Mouse (Mus musculus) liver, embryonic 15.5 days (tissue): Measurements from ENCODE around the gene Tubgcp6. TPM values are rescaled to one million over a fixed set of nuclear protein-coding genes. Genes with fewer than 3 reads are reported as not detected.
A peak's percentile ranks its signal among the peaks of the same experiment; 100 is the strongest.

Experiments used
- ATAC-seq: fragments of 200-750 bp; cut with Nextera tagmentation; 2 replicates; pipeline ENCODE4 v1.8.0; 2017; ENCODE audit warnings: moderate number of reproducible peaks, mild to moderate bottlenecking, moderate library complexity; ENCODE audit not compliant: insufficient read depth
- H3K27ac ChIP-seq: fragments of 300-500 bp; sonication (generic); replicated peaks from 2 replicates; pipeline ENCODE4 v1.5.1; 2015; ENCODE audit warnings: mild to moderate bottlenecking, inconsistent platforms
- H3K27me3 ChIP-seq: fragments of 300-500 bp; sonication (generic); 2 replicates; pipeline ENCODE4 v1.6.1; 2015; ENCODE audit warnings: mild to moderate bottlenecking, inconsistent platforms
- H3K36me3 ChIP-seq: fragments of 300-500 bp; sonication (generic); replicated peaks from 2 replicates; pipeline ENCODE4 v1.6.1; 2015; ENCODE audit warnings: moderate library complexity, mild to moderate bottlenecking, inconsistent platforms
- H3K4me1 ChIP-seq: fragments of 300-500 bp; sonication (generic); replicated peaks from 2 replicates; pipeline ENCODE4 v1.6.1; 2015; ENCODE audit warnings: inconsistent platforms
- H3K4me2 ChIP-seq: fragments of 300-500 bp; sonication (generic); 2 replicates; pipeline ENCODE4 v1.6.1; 2015; ENCODE audit warnings: moderate library complexity, mild to moderate bottlenecking, inconsistent platforms
- H3K4me3 ChIP-seq: fragments of 300-500 bp; sonication (generic); replicated peaks from 2 replicates; pipeline ENCODE4 v1.5.1; 2015; ENCODE audit warnings: mild to moderate bottlenecking, inconsistent platforms
- H3K9ac ChIP-seq: fragments of 300-500 bp; sonication (generic); 2 replicates; pipeline ENCODE4 v1.6.1; 2015; ENCODE audit warnings: moderate library complexity, mild to moderate bottlenecking, inconsistent platforms
- H3K9me3 ChIP-seq: fragments of 300-500 bp; sonication (generic); replicated peaks from 2 replicates; pipeline ENCODE4 v1.6.1; 2016; ENCODE audit warnings: inconsistent platforms
- WGBS: fragments of 180-500 bp; shearing (Covaris S2); methylation state at CpG from one replicate; pipeline ENCODE4 v1.1.7; 2015; ENCODE audit warnings: mixed read lengths; ENCODE audit not compliant: insufficient replicate concordance; 5-methylcytosine and 5-hydroxymethylcytosine counted together
- polyA plus RNA-seq: library from polyadenylated mRNA; unstranded; fragments of >200 nt; fragmentation: Nextera tagmentation; extraction: Ambion mirVana; gene quantifications from 2 replicates; pipeline ENCODE4 v1.2.1, GENCODE M21; 2015

Tubgcp6 gene
- polyA plus RNA-seq, 1 experiment from 2014 or later, result 6.0 TPM

DNA sequence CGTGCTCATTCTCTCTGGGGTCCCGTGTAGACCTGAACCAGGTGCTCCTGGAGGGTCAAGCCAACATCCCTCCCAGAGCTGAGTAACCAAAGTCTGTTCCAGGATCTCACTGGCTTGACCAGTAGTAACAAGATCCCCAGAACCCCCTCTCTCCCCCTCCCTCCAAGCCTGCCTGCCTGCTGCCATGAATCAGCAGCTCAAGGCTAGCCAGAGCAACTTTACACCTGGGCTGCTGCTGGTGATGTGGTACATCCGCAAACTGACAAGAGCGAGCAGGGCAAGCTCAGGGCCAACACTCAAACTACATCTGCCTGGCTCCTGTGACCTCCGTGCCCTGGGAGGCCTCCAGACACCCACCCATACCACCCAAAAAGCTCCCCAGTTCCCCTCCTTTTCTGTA, 18.5 kb upstream of the Tubgcp6 start:
- ATAC-seq, result no peak
- Histone ChIP-seq H3K9ac (no peak overlapping the region), H3K36me3 (no peaks in the 10 kb centered on the region), H3K9me3 (no peaks in the 10 kb centered on the region), H3K4me1 (peaks cover 7% of the 10 kb centered on the region; the same call in 1 of the 2 replicates), H3K27me3 (peaks cover 98% of the 10 kb centered on the region), H3K27ac (no peak overlapping the region), H3K4me2 (no peak overlapping the region), H3K4me3 (no peak overlapping the region)
- 27% methylated on average over 5 of the region's 5 CpGs for WGBS

DNA sequence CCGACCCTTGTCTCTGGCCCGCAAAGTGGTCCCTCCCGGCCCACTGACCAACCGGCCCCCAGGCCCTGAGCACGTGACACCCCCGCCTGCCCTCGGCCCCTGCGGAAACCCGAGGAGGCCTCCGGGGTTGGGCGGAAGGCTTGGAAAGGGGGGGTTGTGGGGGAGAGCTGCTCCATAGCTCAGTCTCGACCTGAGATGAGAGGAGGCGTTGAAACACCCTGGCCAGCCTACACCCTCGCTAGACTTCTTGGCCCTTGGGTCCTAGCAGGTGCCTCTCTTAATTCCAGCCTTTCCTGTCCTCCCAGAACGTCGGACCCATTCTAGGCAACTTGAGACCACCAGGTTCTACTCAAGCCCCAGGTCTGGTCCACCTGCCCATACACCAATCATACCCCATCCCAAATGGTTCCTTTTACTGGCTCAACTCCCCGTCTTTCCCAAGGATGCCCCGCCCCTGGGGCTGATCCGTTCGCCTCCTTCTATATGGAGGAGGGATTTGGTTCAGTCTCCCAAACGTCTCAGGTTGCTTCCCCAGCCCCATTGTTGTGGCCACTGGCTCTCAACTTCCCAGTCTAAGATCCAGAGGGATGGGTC, 17.8 kb upstream of the Tubgcp6 start, which contains the start of gene Mapk12:
Gene Mapk12, minus strand, starts transcription at position 45 of the 594 bp plus-strand sequence.
- Histone ChIP-seq H3K36me3 (no peaks in the 10 kb centered on the region), H3K4me3 (peak within 1 kb of the TSS; percentile 37), H3K27ac (no peak within 1 kb of the TSS), H3K9ac (no peak within 1 kb of the TSS), H3K9me3 (no peaks in the 10 kb centered on the region), H3K4me1 (peaks cover 5% of the 10 kb centered on the region; the same call in 1 of the 2 replicates), H3K27me3 (peaks cover 98% of the 10 kb centered on the region), H3K4me2 (peak within 1 kb of the TSS; percentile 57)
- 1% methylated on average over 21 of the region's 21 CpGs for WGBS
- 0 out of 2 replicates have a peak, but pooled peaks have one; percentile 9 for ATAC-seq

DNA sequence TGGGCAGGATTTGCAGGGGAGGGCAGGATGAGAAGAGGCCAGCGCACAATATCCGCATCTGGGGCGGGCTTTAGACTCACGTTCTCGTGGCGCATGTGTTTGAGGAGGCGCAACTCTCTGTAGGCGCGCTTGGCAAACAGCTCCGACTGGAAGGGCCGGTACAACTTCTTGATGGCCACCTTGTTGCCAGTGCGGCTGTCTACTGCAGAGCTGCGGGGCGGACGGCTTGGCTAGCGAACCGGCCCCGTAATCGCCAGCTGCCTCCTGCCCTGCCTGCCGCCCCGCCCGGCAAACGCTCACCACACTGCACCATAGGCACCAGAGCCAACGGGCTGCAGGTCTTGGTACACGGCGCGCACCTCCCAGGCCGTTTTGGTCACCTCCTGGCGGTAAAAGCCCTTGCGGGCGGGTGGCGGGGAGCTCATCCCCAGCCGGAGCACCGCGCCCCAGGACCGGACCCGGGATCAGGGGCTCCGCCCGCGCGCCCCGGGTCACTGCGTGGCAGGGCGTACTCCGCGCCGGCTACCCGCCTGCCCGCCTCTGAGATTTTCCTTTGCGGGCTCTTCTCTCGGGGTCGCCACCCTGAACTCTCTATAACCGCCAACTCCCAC, 17.2 kb upstream of the Tubgcp6 start:
- H3K9ac ChIP-seq, result no peak overlapping the region
- H3K27ac ChIP-seq, result no peak overlapping the region
- peak overlapping the region; percentile 37 for H3K4me3 ChIP-seq
- peaks cover 98% of the 10 kb centered on the region for H3K27me3 ChIP-seq
- H3K4me2 ChIP-seq, result peak overlapping the region; percentile 57
- H3K4me1 ChIP-seq, result peaks cover 5% of the 10 kb centered on the region; the same call in 1 of the 2 replicates
- peak; percentile 28; the same call in 1 of the 2 replicates for ATAC-seq
- WGBS, result 1% methylated on average over 53 of the region's 53 CpGs
- no peaks in the 10 kb centered on the region for H3K9me3 ChIP-seq
- H3K36me3 ChIP-seq, result no peaks in the 10 kb centered on the region

DNA sequence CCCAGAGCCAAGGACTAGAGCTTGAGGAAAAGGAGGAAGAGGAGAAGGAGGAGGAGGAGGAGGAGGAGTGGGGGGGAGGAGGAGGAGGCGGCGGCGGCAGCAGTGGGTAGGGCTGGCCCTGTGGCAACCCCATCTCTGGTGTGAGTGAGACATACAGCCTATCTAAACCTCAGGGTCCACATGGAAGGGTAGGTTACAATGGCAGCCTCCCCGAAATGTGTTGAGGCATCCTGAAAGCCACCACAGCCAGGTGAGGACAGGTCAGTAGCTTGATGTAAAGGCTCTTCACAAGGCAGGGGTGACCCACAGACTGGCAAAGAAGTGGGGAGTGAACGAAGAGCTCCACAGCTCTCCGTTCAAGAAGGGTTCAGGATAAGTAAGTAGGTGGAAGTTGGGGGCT, 15.6 kb upstream of the Tubgcp6 start:
- no peak overlapping the region for H3K27ac ChIP-seq
- no peak for ATAC-seq
- H3K4me2 ChIP-seq, result no peak overlapping the region
- H3K9me3 ChIP-seq, result no peaks in the 10 kb centered on the region
- WGBS, result 75% methylated on average over 6 of the region's 6 CpGs
- H3K4me3 ChIP-seq, result no peak overlapping the region
- peaks cover 5% of the 10 kb centered on the region; the same call in 1 of the 2 replicates for H3K4me1 ChIP-seq
- H3K27me3 ChIP-seq, result peaks cover 90% of the 10 kb centered on the region
- no peaks in the 10 kb centered on the region for H3K36me3 ChIP-seq
- no peak overlapping the region for H3K9ac ChIP-seq

DNA sequence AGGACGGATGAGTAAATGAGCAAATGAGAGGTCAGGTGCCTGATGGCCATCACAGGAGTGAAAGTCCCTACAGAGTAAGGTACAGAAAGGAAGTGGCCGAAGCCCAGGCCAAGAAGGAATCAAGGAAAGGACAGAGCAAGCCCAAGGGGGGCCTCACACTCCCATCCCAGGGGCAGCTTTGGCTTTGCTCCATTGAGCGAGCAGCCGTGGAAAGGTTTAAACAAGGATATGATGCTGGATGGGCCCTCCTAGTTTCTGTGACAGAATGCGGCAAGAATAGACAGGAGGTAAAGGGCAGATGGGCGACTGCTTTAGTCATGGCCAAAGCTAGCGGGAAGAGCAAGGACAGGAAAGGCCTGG, 15.1 kb upstream of the Tubgcp6 start:
- WGBS, result 62% methylated on average over 7 of the region's 7 CpGs
- Histone ChIP-seq H3K4me3 (no peak overlapping the region), H3K4me1 (peaks cover 5% of the 10 kb centered on the region; the same call in 1 of the 2 replicates), H3K27me3 (peaks cover 89% of the 10 kb centered on the region), H3K4me2 (no peak overlapping the region), H3K27ac (no peak overlapping the region), H3K36me3 (no peaks in the 10 kb centered on the region), H3K9me3 (no peaks in the 10 kb centered on the region), H3K9ac (no peak overlapping the region)
- no peak for ATAC-seq

DNA sequence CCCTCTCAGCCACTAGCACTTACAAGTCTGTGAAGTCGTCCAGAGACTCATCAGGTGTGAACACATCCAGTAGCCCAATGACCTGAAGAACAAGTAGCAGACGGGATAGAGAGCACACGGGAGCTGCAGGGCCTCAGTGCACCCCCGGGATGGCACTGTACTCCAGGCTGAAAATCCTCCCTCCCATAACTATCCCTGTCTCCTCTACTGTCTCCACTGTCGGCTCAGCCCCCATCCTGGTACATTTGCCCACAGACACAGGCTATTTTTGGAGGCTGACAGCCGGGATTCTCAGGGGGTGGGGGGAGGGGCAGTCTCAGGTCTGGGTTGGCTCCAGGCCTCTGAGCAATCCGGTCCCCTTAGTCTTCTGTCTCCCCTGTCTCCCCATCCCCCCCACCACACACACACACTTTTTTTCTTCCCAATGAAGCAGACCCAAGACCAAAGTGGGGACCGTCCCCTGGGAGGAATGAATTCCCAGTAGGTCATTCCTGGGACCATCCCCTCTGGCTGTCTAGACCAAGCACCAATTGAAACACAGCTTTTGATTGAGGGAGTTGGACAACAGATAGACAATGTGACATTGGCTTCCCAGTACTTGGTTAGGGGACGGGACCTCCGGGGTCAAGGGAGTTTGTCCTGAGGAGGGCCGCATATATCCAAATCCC, 14.6 kb upstream of the Tubgcp6 start:
- Histone ChIP-seq H3K4me2 (no peak overlapping the region), H3K9me3 (no peaks in the 10 kb centered on the region), H3K27ac (no peak overlapping the region), H3K4me1 (peaks cover 5% of the 10 kb centered on the region; the same call in 1 of the 2 replicates), H3K4me3 (no peak overlapping the region), H3K27me3 (peaks cover 89% of the 10 kb centered on the region), H3K36me3 (no peaks in the 10 kb centered on the region), H3K9ac (no peak overlapping the region)
- WGBS, result 59% methylated on average over 11 of the region's 11 CpGs
- no peak for ATAC-seq

DNA sequence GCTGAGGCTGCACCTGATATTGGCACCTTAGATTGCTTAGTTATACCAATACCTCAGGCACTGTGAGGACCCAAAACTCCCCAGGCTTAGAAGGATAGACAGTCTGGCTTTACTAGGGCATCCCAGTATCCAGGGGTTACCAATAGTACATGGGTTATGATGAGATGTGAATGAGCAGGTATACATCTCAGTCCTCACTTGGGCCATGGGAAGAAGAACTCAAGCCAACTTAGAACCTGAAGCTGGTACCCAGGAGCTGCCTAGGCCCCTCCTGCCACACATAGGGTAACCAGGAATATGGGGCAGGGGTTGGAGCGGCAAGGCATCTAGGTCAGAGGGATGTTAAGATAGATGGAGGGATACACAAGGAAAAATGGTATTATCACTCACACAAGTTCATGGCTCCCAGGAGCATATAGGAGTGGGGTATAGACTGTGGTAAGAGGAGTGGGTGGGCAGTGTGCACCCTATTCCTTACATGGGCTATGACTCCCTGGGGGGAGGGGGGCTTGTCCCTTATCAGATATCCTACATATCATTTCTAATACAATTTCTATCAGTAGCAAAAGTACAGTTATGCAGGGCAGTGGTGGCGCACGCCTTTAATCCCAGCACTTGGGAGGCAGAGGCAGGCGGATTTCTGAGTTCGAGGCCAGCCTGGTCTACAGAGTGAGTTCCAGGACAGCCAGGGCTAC, 13.7 kb upstream of the Tubgcp6 start:
- H3K4me3 ChIP-seq, result no peak overlapping the region
- H3K27ac ChIP-seq, result no peak overlapping the region
- H3K27me3 ChIP-seq, result peaks cover 84% of the 10 kb centered on the region
- H3K9me3 ChIP-seq, result no peaks in the 10 kb centered on the region
- ATAC-seq, result no peak
- no peaks in the 10 kb centered on the region for H3K36me3 ChIP-seq
- H3K9ac ChIP-seq, result no peak overlapping the region
- H3K4me2 ChIP-seq, result no peak overlapping the region
- H3K4me1 ChIP-seq, result peaks cover 5% of the 10 kb centered on the region; the same call in 1 of the 2 replicates
- WGBS, result 67% methylated on average over 5 of the region's 5 CpGs

DNA sequence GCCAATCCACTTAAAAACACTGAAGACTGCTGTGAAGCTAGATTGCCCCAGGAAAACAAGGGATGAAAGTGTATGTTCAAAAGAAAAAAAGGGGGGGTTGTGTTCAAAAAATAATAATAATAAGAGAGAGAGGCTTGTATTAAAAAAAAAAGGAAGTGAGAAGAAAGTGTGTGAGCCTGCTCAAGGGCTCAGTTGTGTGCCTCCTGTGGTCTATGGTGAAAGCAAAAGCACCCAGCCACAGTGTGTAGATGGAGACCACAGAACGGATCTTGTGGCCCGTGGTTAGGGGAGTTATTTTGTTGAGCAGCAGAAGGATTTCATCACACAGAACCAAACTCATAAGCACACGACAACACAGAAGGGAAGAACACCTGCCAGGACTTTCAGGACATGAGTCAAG, 8.4 kb upstream of the Tubgcp6 start:
- Histone ChIP-seq H3K27me3 (peaks cover 51% of the 10 kb centered on the region), H3K4me2 (no peak overlapping the region), H3K4me3 (no peak overlapping the region), H3K9me3 (no peaks in the 10 kb centered on the region), H3K27ac (no peak overlapping the region), H3K4me1 (peaks cover 17% of the 10 kb centered on the region), H3K36me3 (no peaks in the 10 kb centered on the region), H3K9ac (no peak overlapping the region)
- ATAC-seq, result no peak
- WGBS, result 22% methylated on average over 3 of the region's 3 CpGs

DNA sequence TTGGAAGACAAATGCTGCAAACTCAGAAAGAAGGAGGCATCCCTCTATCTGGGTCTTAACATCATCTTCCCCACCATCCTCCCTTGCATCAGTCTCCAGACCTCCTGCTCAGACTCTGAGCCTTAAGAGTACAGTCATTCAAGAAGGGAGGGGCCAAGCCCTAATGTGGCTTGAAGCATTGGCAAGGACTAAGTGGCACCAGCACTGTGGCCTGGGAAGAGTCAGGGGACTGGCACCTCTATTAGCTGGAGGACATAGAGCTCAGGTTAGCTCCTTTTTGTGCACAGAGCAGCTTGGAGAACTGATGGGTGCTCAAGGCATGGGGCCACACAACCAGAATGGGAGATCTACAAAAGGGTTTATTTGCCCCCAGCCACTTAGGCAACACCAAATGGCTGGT, 7.3 kb upstream of the Tubgcp6 start:
- no peak overlapping the region for H3K27ac ChIP-seq
- no peak overlapping the region for H3K4me3 ChIP-seq
- peaks cover 5% of the 10 kb centered on the region; the same call in 1 of the 2 replicates for H3K36me3 ChIP-seq
- H3K4me2 ChIP-seq, result no peak overlapping the region
- no peak for ATAC-seq
- peaks cover 40% of the 10 kb centered on the region for H3K27me3 ChIP-seq
- H3K9me3 ChIP-seq, result no peaks in the 10 kb centered on the region
- no peak overlapping the region for H3K9ac ChIP-seq
- H3K4me1 ChIP-seq, result peaks cover 17% of the 10 kb centered on the region

DNA sequence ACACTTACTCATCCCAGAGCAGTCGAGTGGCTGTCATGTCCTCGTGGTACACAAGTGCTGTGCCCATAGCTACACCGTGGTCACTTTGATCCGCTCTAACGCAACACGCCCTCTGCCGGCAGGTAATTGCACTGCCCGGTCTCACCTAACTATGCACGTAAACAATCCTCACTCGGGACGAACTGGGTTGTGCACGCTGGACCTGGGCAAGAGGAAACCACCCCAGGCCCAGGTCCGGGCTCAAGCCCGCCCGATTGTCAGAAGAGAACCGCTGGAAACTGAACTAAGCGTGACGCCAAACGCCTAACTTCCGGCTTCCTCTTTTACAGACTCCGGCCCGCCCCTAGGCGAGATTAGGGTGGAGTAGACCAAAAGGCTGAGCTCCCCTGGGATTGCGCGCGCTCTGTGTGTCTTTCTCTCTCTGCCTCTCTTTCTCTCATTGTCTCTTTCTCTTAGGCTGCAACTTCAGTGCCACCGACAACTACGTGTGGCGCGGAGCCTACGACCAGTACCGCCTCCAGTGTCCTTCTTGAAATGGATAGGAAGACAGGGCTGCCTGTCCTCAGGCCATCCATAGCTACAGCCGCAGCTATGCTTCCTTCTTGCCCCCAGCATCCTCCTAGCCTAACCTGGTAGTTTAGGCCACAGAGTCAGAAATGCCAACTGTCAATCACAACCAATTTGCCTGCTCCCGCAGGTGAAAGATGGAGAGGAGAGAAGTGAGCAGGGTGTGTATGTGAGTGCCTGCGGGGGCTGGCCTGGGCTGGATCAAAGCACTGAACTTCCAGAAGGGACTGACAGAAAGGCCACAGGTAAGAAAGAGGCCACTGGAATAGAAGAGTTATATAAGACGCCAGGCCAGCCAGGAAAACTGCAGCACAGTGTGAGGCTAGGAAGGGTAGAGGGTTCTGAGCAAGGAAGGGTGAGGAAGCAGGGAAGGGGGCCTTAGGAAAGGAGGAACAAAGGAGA, 5.8 kb upstream of the Tubgcp6 start, which contains the start of gene Hdac10:
Gene Hdac10, minus strand, starts transcription at position 319 of the 969 bp plus-strand sequence.
- peak; percentile 84 for ATAC-seq

More for the DNA sequence above, 5.8 kb upstream of the Tubgcp6 start, which contains the start of gene Hdac10:
- Histone ChIP-seq H3K9me3 (no peaks in the 10 kb centered on the region), H3K9ac (peak within 1 kb of the TSS; percentile 69), H3K4me3 (peak within 1 kb of the TSS; percentile 74), H3K4me1 (peaks cover 21% of the 10 kb centered on the region), H3K36me3 (peaks cover 5% of the 10 kb centered on the region; the same call in 1 of the 2 replicates), H3K27ac (peak within 1 kb of the TSS; percentile 87), H3K27me3 (peaks cover 31% of the 10 kb centered on the region), H3K4me2 (peak within 1 kb of the TSS; percentile 87)
- WGBS, result 4% methylated on average over 36 of the region's 36 CpGs
